Mouse (Mus musculus) kidney, adult 10 weeks (tissue): ENCODE data around the gene Tab3. TPM values are rescaled to one million over a fixed set of nuclear protein-coding genes. Genes with fewer than 3 reads are reported as not detected.

Experiments used
- polyA plus RNA-seq: library from polyadenylated mRNA; stranded (reverse); fragments of 350-450 nt; fragmentation: Illumina TruSeq; extraction: RNeasy Lipid Tissue Mini Kit (QIAGEN cat#74804); gene quantifications from one replicate; pipeline ENCODE4 v1.2.3, GENCODE M21; 2014; ENCODE audit warnings: low read depth, low replicate concordance

Tab3 gene
- polyA plus RNA-seq, result 21.5 TPM

DNA sequence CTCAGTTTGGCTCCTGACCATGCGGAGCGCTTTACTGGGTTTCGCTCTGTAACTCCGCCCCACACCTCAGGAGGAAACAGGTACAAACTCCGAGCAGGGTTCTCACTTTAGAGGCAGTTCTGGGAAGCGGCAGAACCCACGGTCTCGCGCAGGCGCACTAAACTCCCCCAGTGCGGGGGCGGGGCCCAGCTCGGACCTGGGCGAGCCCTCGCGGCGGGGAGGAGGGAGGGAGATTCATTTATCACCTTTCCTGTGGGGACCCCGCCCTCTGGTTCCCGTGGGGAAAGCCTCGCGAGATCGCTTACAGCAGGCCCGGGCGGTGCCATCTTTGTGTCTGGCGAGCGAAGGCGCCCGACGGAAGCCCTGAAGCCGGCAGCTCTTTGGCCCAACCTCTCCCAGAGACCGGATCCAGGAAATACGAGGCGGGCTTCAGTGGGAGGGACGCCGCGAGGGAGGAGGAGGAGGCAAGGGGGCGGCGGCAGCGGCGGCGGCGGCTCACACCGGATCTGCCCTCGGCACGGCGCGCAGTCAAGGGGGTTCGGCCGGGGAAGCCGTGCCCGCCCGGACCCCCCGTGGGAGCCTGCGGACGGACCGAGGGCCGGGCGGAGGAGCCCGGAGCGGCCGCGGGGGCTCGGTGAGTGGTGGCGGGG is at the start of gene Tab3:
Tab3 (plus strand) TSS at position 491 of the 650 bp plus-strand sequence.

Other genes starting within 250 kb of the Tab3 start
- gene Gk, start 202.8 kb downstream of the Tab3 start, polyA plus RNA-seq, result 980 TPM